Mouse (Mus musculus): ENCODE measurements around the gene Scn11a. TPM values are rescaled to one million over a fixed set of nuclear protein-coding genes. Genes with fewer than 3 reads are reported as not detected.

Scn11a gene
- polyA plus RNA-seq, 1 experiment from 2014 or later = 0.87 TPM

DNA sequence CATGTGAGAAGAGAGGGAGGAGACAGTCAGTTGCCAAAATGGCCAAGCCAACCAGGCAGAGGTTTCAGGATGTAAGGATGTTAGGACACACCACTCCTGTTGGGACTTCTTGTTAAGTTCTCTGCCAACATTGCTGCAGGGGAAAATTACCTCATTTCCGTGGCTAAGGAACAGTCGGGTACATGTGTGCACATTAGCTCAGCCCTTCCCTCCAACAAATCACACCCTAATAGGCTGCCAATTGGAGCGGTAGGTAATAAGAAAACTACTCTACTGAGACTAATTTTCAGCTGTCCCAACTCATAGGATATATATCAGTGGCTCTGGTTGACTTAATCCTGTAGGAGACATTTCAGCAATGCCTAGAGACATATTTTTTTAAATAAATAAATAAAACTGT, 44.4 kb downstream of the Scn11a start:
- H3K9me3 ChIP-seq (ENCODE audit: control insufficient read depth, low read length) = no peaks in the 10 kb centered on the region
- no peaks in the 10 kb centered on the region for H3K4me1 ChIP-seq (ENCODE audit: control insufficient read depth, insufficient read depth, low read length)
- no peak overlapping the region for H3K9ac ChIP-seq (ENCODE audit: low read length)
- WGBS = 69% methylated on average over 3 of the region's 3 CpGs
- no peak overlapping the region for H3K4me2 ChIP-seq (ENCODE audit: low read depth, severe bottlenecking)
- H3K4me3 ChIP-seq (ENCODE audit: low read depth, low read length) = no peak overlapping the region
- DNase-seq (ENCODE audit: low spot score) (no peak), ATAC-seq (ENCODE audit: insufficient number of reproducible peaks, low FRiP score, low TSS enrichment, low read depth) (no peak)
- H3K27me3 ChIP-seq (ENCODE audit: control insufficient read depth, insufficient read depth, low read length) = no peaks in the 10 kb centered on the region
- no peaks in the 10 kb centered on the region for H3K36me3 ChIP-seq (ENCODE audit: control insufficient read depth, insufficient read depth, low read length)
- no peak overlapping the region for H3K27ac ChIP-seq (replicated peaks; ENCODE audit: low read depth, low read length)

DNA sequence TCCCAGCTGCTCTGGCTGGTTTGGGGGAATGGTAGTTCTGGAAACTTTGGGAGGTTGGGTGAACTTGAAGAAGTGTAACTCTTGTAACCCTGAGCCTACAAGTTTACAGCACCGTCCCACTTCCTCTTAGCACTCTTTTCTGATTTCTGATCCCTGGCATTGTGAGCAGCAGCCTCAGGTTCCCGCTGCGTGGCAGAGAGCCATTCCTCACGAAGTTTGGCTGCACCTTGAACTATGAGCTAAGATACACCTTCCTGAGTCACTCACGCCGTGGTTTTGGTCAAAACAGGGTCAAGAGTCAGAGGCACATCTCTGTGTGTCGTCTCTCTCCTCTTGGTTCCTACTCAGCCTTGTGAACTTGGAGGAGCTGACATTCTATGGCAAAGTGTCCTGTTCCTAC, 48.6 kb downstream of the Scn11a start:
- Histone ChIP-seq H3K4me1 (ENCODE audit: control insufficient read depth, insufficient read depth, low read length) (no peaks in the 10 kb centered on the region), H3K27ac (replicated peaks; ENCODE audit: low read depth, low read length) (no peak overlapping the region), H3K9ac (ENCODE audit: low read length) (no peak overlapping the region), H3K4me3 (ENCODE audit: low read depth, low read length) (no peak overlapping the region), H3K9me3 (ENCODE audit: control insufficient read depth, low read length) (no peaks in the 10 kb centered on the region), H3K27me3 (ENCODE audit: control insufficient read depth, insufficient read depth, low read length) (no peaks in the 10 kb centered on the region), H3K36me3 (ENCODE audit: control insufficient read depth, insufficient read depth, low read length) (no peaks in the 10 kb centered on the region), H3K4me2 (ENCODE audit: low read depth, severe bottlenecking) (no peak overlapping the region)
- WGBS = 90% methylated on average over 7 of the region's 7 CpGs
- ATAC-seq (ENCODE audit: insufficient number of reproducible peaks, low FRiP score, low TSS enrichment, low read depth) (no peak), DNase-seq (ENCODE audit: low spot score) (no peak)

DNA sequence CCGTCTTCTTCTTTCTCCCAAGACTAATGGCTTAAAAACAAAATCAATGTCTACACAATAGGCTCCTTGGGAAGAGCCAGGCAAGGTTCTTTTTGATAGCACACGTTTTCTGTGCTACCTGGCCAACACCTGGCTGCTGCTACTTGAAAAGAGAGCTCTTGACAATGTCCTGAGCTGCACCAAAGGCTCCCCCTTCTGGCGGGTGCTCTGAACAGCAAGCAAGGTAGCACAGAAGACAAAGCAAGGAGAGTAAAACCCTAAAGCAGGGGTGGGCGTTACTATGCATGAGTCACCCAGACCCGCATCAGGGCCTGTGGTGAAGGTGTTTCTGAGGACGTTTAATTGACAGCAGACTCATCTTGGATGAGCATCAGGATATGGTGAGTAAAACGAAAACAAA, 56.7 kb downstream of the Scn11a start:
- DNase-seq (ENCODE audit: low spot score) = peak; percentile 56
- H3K4me2 ChIP-seq (ENCODE audit: low read depth, severe bottlenecking) = no peak overlapping the region
- no peaks in the 10 kb centered on the region for H3K4me1 ChIP-seq (ENCODE audit: control insufficient read depth, insufficient read depth, low read length)
- no peak for ATAC-seq (ENCODE audit: insufficient number of reproducible peaks, low FRiP score, low TSS enrichment, low read depth)
- H3K4me3 ChIP-seq (ENCODE audit: low read depth, low read length) = no peak overlapping the region
- H3K9ac ChIP-seq (ENCODE audit: low read length) = no peak overlapping the region
- H3K36me3 ChIP-seq (ENCODE audit: control insufficient read depth, insufficient read depth, low read length) = no peaks in the 10 kb centered on the region
- no peak overlapping the region for H3K27ac ChIP-seq (replicated peaks; ENCODE audit: low read depth, low read length)
- H3K27me3 ChIP-seq (ENCODE audit: control insufficient read depth, insufficient read depth, low read length) = no peaks in the 10 kb centered on the region
- 42% methylated on average over 7 of the region's 7 CpGs for WGBS
- no peaks in the 10 kb centered on the region for H3K9me3 ChIP-seq (ENCODE audit: control insufficient read depth, low read length)

DNA sequence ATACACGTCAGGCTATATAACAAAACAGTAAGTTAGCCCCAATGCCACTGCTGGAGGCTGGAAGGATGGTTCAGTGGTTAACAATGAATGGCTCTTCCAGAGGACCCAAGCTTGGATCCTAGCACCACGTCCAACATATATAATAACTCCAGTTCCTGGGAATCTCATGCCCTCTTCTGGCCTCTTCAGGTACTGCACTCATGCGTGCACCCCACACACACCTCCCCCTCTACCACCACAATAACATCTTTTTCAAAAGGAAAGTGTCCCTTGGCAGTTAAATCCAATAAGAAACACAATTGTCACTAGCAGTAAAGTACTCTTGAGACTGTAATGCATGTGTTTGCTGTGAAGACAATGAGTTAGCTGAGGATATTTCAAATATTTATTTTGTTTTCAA, 65.0 kb downstream of the Scn11a start:
- Histone ChIP-seq H3K27ac (replicated peaks; ENCODE audit: low read depth, low read length) (no peak overlapping the region), H3K4me1 (ENCODE audit: control insufficient read depth, insufficient read depth, low read length) (no peaks in the 10 kb centered on the region), H3K9ac (ENCODE audit: low read length) (no peak overlapping the region), H3K36me3 (ENCODE audit: control insufficient read depth, insufficient read depth, low read length) (no peaks in the 10 kb centered on the region), H3K9me3 (ENCODE audit: control insufficient read depth, low read length) (no peaks in the 10 kb centered on the region), H3K4me3 (ENCODE audit: low read depth, low read length) (no peak overlapping the region), H3K27me3 (ENCODE audit: control insufficient read depth, insufficient read depth, low read length) (no peaks in the 10 kb centered on the region), H3K4me2 (ENCODE audit: low read depth, severe bottlenecking) (no peak overlapping the region)
- 90% methylated on average over 3 of the region's 3 CpGs for WGBS
- ATAC-seq (ENCODE audit: insufficient number of reproducible peaks, low FRiP score, low TSS enrichment, low read depth) = no peak
- DNase-seq (ENCODE audit: low spot score) = no peak

DNA sequence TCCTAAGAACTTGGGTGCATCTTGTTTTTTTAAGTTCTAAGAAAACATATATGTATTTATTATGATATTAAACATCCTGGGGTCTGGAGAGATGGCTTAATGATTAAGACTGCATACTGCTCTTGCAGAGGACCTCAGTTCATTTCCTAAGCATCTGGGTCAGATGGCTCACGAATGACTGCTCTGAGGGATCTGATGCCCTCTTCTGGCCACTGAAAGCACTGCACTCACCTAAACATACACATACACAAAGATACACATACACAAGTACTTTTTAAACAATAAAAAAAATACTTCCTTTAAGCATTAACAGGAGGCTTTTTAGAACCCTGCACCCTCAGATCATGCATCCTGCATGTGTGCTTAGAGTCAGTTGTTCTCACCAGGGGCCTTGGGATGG, 65.8 kb downstream of the Scn11a start:
- no peak overlapping the region for H3K27ac ChIP-seq (replicated peaks; ENCODE audit: low read depth, low read length)
- no peaks in the 10 kb centered on the region for H3K4me1 ChIP-seq (ENCODE audit: control insufficient read depth, insufficient read depth, low read length)
- ATAC-seq (ENCODE audit: insufficient number of reproducible peaks, low FRiP score, low TSS enrichment, low read depth) (no peak), DNase-seq (ENCODE audit: low spot score) (no peak)
- H3K4me2 ChIP-seq (ENCODE audit: low read depth, severe bottlenecking) = no peak overlapping the region
- no peaks in the 10 kb centered on the region for H3K9me3 ChIP-seq (ENCODE audit: control insufficient read depth, low read length)
- 76% methylated on average over 1 of the region's 1 CpGs for WGBS
- H3K9ac ChIP-seq (ENCODE audit: low read length) = no peak overlapping the region
- no peaks in the 10 kb centered on the region for H3K27me3 ChIP-seq (ENCODE audit: control insufficient read depth, insufficient read depth, low read length)
- no peaks in the 10 kb centered on the region for H3K36me3 ChIP-seq (ENCODE audit: control insufficient read depth, insufficient read depth, low read length)
- H3K4me3 ChIP-seq (ENCODE audit: low read depth, low read length) = no peak overlapping the region

DNA sequence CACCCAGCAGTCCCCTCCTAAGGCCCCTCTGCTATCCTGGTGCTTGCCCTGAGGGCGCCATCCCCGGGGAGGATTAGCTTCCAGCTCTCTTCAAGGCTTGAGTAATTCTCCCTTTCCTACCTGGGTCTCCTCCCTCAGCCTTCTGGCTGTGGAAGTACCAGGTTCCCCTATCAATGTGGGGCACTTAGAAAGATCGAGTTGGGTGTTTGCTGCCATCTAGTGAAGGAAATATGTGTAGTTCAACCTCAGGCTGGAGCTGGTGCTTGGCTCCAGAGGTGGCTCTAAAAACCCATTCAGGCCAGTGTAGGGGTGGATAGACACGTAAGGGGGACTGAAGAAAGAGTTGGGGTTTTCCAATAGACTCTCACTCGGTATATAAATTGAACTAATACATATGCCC, 73.7 kb downstream of the Scn11a start:
- DNase-seq (ENCODE audit: low spot score) = peak; percentile 25

DNA sequence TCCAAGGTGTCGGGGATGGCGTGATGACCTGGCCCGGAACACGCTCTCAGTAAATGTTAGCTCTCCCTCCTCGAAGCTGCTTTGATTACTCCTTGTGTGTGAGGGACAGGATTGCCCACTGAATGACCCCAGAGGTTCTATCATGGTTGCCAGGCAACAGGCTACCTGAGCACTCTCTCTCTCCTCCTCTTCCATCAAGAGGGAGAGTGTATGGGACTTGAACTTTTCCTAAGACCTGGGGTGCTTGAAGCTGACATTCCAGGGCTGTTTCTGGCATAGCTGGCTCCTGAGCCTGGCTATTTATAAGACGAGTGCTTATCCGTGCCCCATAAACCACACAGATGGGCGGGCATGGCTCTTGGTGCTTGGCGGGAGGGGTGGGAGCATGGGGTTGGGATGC, 76.1 kb downstream of the Scn11a start:
- H3K36me3 ChIP-seq (ENCODE audit: control insufficient read depth, insufficient read depth, low read length) = no peaks in the 10 kb centered on the region
- DNase-seq (ENCODE audit: low spot score) (no peak), ATAC-seq (ENCODE audit: insufficient number of reproducible peaks, low FRiP score, low TSS enrichment, low read depth) (no peak)
- no peaks in the 10 kb centered on the region for H3K4me1 ChIP-seq (ENCODE audit: control insufficient read depth, insufficient read depth, low read length)
- 74% methylated on average over 9 of the region's 9 CpGs for WGBS
- H3K9me3 ChIP-seq (ENCODE audit: control insufficient read depth, low read length) = no peaks in the 10 kb centered on the region
- H3K4me2 ChIP-seq (ENCODE audit: low read depth, severe bottlenecking) = no peak overlapping the region
- no peak overlapping the region for H3K9ac ChIP-seq (ENCODE audit: low read length)
- H3K27me3 ChIP-seq (ENCODE audit: control insufficient read depth, insufficient read depth, low read length) = no peaks in the 10 kb centered on the region
- no peak overlapping the region for H3K4me3 ChIP-seq (ENCODE audit: low read depth, low read length)
- no peak overlapping the region for H3K27ac ChIP-seq (replicated peaks; ENCODE audit: low read depth, low read length)

More for the DNA sequence above, 73.7 kb downstream of the Scn11a start:
- no peak for ATAC-seq (ENCODE audit: insufficient number of reproducible peaks, low FRiP score, low TSS enrichment, low read depth)
- whole genome bisulfite sequencing = 14% methylated on average over 5 of the region's 5 CpGs
- Histone ChIP-seq H3K9me3 (ENCODE audit: control insufficient read depth, low read length) (no peaks in the 10 kb centered on the region), H3K36me3 (ENCODE audit: control insufficient read depth, insufficient read depth, low read length) (no peaks in the 10 kb centered on the region), H3K4me1 (ENCODE audit: control insufficient read depth, insufficient read depth, low read length) (no peaks in the 10 kb centered on the region), H3K4me3 (ENCODE audit: low read depth, low read length) (no peak overlapping the region), H3K27me3 (ENCODE audit: control insufficient read depth, insufficient read depth, low read length) (no peaks in the 10 kb centered on the region), H3K9ac (ENCODE audit: low read length) (no peak overlapping the region), H3K4me2 (ENCODE audit: low read depth, severe bottlenecking) (no peak overlapping the region), H3K27ac (replicated peaks; ENCODE audit: low read depth, low read length) (no peak overlapping the region)

DNA sequence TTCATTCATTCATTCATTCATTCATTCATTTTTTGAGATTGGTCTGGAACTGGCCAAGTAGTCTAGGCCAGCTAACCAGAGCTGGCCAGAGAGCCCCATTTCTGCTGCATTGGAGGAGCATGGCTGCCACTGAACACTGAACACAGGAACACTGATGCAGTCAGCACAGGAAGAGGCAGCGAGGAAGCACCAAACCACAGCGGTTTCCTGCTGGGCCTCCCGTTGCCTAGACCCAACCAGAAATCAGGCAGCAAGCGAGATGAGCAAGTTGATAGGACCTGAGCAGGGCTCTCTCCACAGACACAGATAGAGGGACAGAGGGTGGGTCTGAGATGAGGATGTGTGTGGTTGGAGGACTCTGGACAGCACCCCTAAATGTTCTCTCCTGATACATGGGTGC, 81.4 kb downstream of the Scn11a start:
- Histone ChIP-seq H3K27me3 (ENCODE audit: control insufficient read depth, insufficient read depth, low read length) (no peaks in the 10 kb centered on the region), H3K4me3 (ENCODE audit: low read depth, low read length) (no peak overlapping the region), H3K4me2 (ENCODE audit: low read depth, severe bottlenecking) (no peak overlapping the region), H3K9ac (ENCODE audit: low read length) (no peak overlapping the region), H3K27ac (replicated peaks; ENCODE audit: low read depth, low read length) (no peak overlapping the region), H3K9me3 (ENCODE audit: control insufficient read depth, low read length) (no peaks in the 10 kb centered on the region), H3K36me3 (ENCODE audit: control insufficient read depth, insufficient read depth, low read length) (no peaks in the 10 kb centered on the region), H3K4me1 (ENCODE audit: control insufficient read depth, insufficient read depth, low read length) (no peaks in the 10 kb centered on the region)
- ATAC-seq (ENCODE audit: insufficient number of reproducible peaks, low FRiP score, low TSS enrichment, low read depth) (no peak), DNase-seq (ENCODE audit: low spot score) (no peak)
- 82% methylated on average over 4 of the region's 4 CpGs for WGBS

DNA sequence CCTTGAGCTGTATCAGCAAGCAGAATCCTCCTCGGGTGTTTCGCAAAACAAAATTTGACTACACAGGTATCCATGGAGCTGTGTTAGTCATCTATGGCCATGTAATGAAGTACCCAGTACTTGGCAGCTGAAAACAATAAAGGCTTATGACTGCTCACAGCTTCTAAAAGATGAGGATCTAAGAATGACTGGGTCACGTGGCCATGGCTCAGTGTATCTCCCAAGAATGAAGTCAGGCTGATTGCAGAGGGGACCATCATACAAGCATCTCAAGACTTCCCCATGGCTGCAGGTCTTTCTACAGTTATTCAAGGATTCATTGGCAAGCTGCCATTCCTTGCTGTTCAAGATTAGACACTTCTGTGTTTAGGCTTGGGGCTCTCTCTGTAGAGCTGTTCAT, 81.9 kb downstream of the Scn11a start:
- no peak overlapping the region for H3K4me3 ChIP-seq (ENCODE audit: low read depth, low read length)
- no peaks in the 10 kb centered on the region for H3K27me3 ChIP-seq (ENCODE audit: control insufficient read depth, insufficient read depth, low read length)
- no peaks in the 10 kb centered on the region for H3K36me3 ChIP-seq (ENCODE audit: control insufficient read depth, insufficient read depth, low read length)
- H3K27ac ChIP-seq (replicated peaks; ENCODE audit: low read depth, low read length) = no peak overlapping the region
- DNase-seq (ENCODE audit: low spot score) (no peak), ATAC-seq (ENCODE audit: insufficient number of reproducible peaks, low FRiP score, low TSS enrichment, low read depth) (no peak)
- 83% methylated on average over 3 of the region's 3 CpGs for WGBS
- H3K4me2 ChIP-seq (ENCODE audit: low read depth, severe bottlenecking) = no peak overlapping the region
- H3K9ac ChIP-seq (ENCODE audit: low read length) = no peak overlapping the region
- H3K4me1 ChIP-seq (ENCODE audit: control insufficient read depth, insufficient read depth, low read length) = no peaks in the 10 kb centered on the region
- H3K9me3 ChIP-seq (ENCODE audit: control insufficient read depth, low read length) = no peaks in the 10 kb centered on the region

All from limb, embryonic 11.5 days (tissue).